Mouse (Mus musculus): ENCODE measurements at regions not wholly inside any gene's neighbourhood (a gene's known extent, or its start where the extent isn't known, plus 50 kb on each side); places are given as distances from the start of the nearest gene placed in this dataset.

DNA sequence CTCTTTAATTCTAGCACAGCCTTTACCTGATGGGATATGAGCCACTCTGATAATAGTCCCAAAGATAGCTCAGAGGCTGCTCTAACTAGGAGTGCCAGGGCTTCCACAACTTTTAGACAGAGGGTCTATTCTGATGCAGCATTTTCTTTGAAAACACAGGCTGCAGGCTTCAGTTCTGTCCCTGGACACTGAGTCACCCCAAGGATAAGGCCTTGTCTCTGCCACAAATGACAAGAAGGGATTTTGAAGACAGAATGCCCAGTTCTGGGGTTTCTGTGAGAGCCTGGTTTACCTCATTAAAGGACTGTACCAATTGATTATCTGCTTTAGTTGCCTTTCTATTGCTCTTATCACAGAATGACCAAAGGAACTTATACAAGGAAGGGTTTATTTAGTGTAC lies 90.9 kb downstream of the Olfr721-ps1 start:
- TF ChIP-seq CTCF (IDR thresholded peaks at IDR 0.05; ENCODE audit: borderline replicate concordance, insufficient read depth, low read depth, low read length) (no peak), POLR2A (IDR thresholded peaks at IDR 0.05; ENCODE audit: borderline replicate concordance, insufficient read depth, low read length) (no peak)
